Mouse (Mus musculus): Measurements from ENCODE around the gene Cs.

DNA sequence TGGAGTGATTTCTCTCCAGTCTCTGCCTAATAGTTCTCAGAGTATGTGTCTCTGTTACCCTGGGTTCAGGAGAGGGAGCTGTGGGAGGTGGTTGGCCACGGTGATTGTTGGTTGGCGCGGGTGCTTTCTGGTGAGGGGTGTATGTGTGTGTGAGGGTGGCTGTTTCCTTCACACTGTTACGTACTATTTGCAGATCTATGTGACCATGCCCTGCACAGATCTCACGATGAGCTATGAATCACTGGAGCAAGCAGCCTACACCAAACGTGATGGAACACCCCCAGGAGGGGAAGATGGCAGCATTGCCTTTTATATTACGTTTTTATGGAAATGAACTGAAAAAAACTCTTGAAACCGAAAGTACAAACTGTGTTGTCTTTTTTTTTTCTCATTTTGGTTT is 10.7 kb upstream of the Cs start:
- no peak for TF ChIP-seq POLR2A (IDR thresholded peaks at IDR 0.05; ENCODE audit: borderline replicate concordance, control insufficient read depth, low read depth, low read length)
- no peak for TF ChIP-seq CTCF (IDR thresholded peaks at IDR 0.05; ENCODE audit: control insufficient read depth, insufficient read depth, low read length)

All from bone marrow, adult 2 months (tissue).